Mouse (Mus musculus) spleen, adult 12 weeks (tissue): Measurements from ENCODE around the gene Cfap221.

Experiments used
- DNase-seq: peaks from one replicate; pipeline ENCODE4 v3.0.0; 2022; ENCODE audit warnings: low spot score

Cfap221 gene

DNA sequence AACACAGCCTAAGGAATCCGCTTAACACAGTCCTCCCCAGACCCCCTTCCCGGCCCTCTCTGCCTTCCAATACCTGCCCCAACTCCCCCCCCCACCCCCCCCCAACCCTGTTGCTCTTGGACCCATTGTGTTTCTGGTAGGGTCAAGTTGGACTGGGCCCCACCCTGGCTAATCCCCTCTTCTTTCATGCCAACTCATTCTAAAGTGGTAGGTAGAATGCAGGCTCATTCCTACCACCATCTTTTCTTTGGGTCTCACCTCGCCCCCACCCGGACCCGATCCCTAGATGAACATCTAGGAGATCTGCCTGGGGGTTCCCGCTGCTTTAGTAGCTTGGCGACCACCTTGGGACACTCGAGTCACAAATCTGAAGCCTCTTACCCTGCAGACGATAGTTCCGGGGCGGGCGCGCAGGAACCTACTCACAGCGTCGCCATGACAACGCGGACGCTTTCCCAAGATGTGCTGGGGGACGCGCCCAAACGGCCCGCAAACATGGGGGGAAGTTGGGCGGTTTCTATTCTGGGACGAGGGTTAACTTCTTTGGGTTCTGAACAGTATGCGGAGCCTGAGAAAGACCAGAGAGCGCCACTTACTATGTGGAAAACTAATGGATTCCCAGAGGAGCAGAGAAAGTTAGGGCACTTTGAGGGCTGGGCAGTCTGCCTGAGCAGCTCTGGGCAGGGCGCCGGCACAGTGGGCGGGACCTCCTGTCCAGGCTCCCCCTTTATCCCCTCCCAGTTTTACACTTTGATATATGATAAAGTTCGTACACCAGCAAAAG is at the start of gene Cfap221:
Gene Cfap221, minus strand, starts transcription at position 437 of the 784 bp plus-strand sequence.
- no peak for DNase-seq

GRCm38 (mm10) chr1:120044584-120044983 is 47.5 kb upstream of the Cfap221 start:
- DNase-seq, result no peak

DNA sequence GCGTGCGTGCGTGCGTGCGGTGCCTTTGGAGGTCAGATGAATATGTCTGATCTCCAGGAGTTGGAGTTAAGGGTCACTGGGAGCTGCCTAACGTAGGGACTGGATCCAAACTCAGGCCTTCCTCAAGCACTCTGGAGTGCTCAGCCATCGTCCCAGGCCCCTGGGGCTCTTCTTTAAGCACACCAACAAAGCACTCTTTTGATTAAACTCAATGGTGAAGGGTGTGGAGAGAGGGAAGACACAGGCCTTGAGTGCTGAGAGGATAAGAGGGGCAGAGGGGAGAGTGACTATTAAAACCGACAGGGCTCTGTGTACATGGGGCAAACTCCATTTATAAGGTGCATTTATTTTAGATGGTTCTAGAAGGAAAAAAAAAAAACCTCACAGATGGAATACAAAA is 45.4 kb upstream of the Cfap221 start:
- DNase-seq, result no peak

DNA sequence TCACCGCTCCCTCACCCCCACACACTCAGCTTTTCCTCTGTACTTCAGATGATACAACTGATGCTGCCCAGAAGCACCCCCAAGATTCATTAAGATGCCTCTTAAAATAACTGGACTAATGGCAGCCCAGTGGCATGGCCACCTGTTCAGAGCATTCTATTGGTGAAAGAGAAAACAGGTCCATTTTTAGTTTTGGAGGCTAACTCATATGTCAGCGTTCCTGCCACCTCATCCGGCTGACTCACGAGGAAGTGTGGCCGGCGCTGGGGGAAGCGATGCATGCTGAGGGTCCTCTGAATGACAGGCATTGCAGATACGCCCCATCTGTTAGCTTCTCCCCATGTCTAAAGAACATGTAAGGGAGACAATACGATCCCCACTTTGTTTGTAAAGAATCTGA is 41.6 kb upstream of the Cfap221 start:
- DNase-seq, result no peak

- no peak for DNase-seq
These were observed 40.1 kb upstream of the Cfap221 start for GRCm38 (mm10) chr1:120037021-120037683.

GRCm38 (mm10) chr1:120035456-120036034 is 38.5 kb upstream of the Cfap221 start:
- no peak for DNase-seq

DNA sequence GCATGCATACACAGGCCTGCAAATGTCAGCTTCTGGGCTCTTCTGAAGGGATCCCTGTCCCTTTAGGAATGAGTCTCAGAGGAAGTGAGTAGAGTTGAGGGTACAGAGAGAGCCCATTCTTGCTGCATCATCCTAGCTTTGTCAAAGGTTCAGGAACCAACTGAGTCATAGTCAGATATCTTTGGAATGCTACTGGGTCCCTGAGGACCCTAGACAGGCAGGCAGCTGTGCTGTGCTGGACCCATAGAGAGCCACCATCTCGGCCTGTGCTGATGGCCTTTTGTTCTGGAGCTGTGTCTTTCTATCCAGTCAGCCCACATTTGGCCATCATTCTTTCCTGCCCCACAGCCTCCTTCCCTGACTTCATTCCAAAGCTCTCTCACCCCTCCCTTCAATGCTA is 37.8 kb upstream of the Cfap221 start:
- DNase-seq, result no peak

GRCm38 (mm10) chr1:120033469-120033854 is 36.4 kb upstream of the Cfap221 start:
- DNase-seq, result no peak

DNA sequence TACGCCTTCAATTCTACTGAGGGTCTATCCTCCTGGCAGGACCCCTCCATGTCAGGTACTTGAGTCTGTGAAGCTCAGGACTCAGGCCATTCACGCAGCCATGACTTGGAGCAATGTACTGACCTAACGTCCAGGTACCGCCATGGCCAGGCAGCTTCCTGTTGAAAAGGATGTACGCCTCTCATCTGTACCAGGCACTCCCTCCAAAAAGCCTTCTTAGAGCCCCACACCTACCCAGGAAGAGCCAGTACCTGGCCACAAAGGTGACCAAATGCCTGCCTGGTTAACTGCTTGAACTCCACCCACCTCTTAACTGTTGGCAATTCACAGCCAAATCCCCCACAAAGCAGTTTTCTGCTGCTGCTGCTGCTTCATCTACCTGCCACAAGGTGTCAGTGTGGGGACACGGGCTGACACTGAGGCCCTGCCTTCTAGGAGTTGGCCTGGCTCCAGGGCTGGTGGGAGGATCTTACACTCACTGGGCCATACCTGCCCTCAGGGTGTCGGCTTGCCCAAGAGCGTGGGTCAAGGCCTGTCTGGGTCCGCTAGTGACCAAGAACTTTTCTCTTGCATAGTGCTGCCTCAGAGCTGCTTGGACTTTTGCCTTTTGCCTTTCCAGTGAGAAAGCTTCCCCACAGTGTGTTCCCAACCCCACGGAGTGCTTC is 35.9 kb upstream of the Cfap221 start:
- DNase-seq, result peak; percentile 21

DNA sequence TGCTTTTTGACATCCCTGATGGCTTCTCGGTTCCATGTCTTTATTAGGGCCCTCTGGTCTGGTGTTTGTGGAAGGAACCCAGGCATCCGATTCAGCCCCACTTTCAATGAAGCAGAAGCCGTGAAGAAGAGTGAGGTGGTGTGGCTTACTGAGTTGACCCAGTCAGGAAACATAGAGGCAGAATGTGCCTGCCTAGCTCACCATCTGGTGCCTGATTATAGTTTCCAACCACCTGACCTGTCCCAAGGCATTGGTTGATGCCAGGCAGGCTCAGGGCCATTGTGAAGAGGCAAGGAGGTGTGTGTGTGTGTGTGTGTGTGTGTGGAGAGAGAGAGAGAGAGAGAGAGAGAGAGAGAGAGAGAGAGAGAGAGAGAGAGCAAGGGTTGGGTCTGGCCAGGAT is 33.4 kb upstream of the Cfap221 start:
- DNase-seq, result no peak

DNA sequence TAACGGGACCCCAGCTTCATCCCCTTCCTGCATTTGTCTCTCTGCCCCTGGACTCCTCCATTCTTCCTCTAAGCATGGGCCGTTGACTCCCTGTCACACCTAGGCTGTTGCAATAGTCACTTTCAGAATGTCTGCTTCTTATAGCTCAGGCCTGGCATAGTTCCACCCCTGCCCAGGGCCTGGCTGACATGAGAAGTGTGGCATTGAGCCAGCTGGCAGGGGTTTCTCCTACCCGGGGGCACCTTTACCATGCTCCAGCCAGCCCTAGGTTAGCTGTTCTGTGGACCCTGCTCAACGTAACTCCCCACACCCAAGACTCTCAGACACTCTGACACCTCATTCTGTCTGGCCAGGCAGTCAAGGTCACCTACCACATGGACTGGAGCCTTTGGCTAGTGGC is 30.7 kb upstream of the Cfap221 start:
- DNase-seq, result no peak

- no peak for DNase-seq
These were observed 28.0 kb upstream of the Cfap221 start for GRCm38 (mm10) chr1:120025050-120025439.

GRCm38 (mm10) chr1:120024331-120025049 is 27.5 kb upstream of the Cfap221 start:
- no peak for DNase-seq

DNA sequence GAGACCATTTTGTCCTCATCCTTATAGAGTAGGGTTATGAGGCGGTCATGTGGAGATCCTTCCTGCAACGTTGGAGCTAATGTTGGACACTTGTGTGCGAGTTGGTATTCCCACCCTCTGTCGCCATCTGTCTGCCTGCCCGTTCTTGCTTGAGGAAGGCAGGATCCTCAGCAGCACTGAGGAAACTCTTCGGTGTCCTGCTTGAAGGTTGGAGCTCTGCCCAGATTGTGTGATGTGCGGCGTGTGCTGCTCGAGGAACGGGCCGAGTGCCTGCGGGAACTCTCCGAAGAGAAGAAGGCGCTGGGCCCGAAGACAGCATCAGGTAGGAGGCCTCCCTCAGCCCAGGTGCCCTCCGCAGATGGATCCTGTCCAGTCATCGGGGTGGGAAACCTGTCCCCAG is 24.9 kb upstream of the Cfap221 start:
- DNase-seq, result no peak

DNA sequence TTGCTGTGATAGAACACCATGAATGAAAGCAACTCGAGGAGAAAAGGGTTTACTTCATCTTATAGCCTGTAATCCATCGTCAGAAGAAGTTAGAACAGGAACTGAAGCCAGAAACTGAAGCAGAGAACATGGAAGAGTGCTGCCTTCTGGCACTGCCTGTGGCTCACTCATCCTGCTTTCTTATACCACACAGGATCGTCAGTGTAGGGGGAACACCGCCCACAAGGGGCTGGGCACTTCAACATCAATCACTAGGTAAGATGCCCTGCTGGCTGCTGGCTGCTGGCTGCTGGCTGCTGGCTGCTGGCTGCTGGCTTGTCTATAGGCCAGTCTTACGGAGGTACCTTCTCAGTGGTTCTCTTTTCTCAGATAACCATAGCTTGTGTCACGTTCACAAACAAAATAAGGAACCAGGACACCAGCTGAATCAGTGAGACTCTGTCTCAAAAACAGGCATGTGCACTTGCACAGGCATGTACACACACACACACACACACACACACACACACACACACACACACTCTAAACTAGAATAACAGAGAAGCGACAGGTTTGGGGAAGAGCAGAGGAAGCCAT is 23.4 kb upstream of the Cfap221 start:
- DNase-seq, result no peak

DNA sequence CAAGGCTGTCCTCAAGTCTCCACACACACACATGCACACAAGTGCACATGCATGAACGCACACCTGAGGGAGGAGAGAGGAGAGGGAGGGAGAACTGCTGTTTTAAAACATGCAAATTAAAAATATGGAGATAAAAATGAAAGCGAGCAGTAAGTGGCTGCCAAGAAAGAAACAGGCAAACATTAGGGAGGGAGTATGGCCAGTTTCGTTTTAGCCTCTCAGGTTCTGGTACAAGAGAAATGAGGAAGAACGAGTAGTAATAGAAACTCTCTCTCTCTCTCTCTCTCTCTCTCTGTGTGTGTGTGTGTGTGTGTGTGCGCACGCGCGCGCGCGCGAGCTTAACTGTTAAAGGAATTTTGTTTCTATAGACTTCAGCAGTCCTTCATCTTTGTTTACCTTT is 22.4 kb upstream of the Cfap221 start:
- DNase-seq, result no peak

- no peak for DNase-seq
These were observed 21.9 kb upstream of the Cfap221 start for GRCm38 (mm10) chr1:120018900-120019299.

GRCm38 (mm10) chr1:120016240-120016639 is 19.2 kb upstream of the Cfap221 start:
- DNase-seq, result no peak

- DNase-seq, result no peak
These were observed 16.1 kb upstream of the Cfap221 start for GRCm38 (mm10) chr1:120013111-120013510.

GRCm38 (mm10) chr1:120012638-120013037 is 15.6 kb upstream of the Cfap221 start:
- no peak for DNase-seq

DNA sequence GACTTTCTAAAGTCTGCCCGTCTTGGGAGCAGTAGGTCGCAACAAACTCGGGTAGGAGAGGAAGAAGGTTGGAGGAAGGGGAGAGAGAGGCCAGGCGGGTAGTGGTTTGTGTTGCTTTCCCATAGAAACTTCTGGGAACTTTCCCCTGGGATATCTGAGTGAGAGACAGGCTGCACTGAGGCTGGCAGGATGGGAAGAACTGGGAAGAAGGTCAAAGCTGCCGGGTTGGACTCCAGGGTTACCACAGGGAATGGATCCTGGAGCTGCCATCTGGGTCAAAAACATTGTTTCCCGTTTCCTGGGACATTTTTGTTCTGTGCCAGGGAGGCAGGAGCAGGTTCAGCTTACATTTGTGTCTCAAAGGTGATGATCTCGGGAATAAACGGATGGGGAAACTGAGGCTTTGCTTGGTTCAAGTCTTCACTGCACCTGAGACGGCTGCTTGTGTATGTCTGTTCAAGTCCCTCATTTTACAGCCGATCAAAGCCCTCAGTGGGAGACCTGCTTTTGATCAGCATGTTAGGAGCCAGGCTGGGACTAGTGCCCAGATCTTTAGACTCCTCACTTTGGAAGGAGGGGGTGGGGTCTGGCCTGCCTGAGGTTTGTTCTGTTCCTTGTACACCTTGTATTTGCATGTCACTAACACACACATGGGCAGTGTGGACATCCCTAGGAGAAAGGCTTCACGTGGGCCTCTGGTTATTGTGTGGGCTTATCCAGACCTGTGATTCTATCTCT is 11.0 kb upstream of the Cfap221 start:
- no peak for DNase-seq
